Mouse (Mus musculus): ENCODE measurements around the gene Hbb-bt. TPM values are rescaled to one million over a fixed set of nuclear protein-coding genes. Genes with fewer than 3 reads are reported as not detected.
"Not testable (repeated sequence)": the region's sequence is repeated elsewhere in the genome, so short reads cannot be mapped to it uniquely, and the experiment has no call there.

Hbb-bt gene
- polyA plus RNA-seq, 1 experiment from 2014 or later: 303 TPM

- Histone ChIP-seq H3K36me3 (replicated peaks) (no peaks in the 10 kb centered on the region), H3K4me1 (no peaks in the 10 kb centered on the region), H3K9me3 (no peaks in the 10 kb centered on the region), H3K4me3 (no peak overlapping the region), H3K27me3 (ENCODE audit: poor library complexity, severe bottlenecking) (no peaks in the 10 kb centered on the region), H3K27ac (no peak overlapping the region)
- 96% methylated on average over 3 of the region's 3 CpGs for WGBS
- no peak for DNase-seq (ENCODE audit: extremely low spot score, low spot score)
Measured at GRCm38 (mm10) chr7:103825536-103826254, 11.9 kb upstream of the Hbb-bt start.

DNA sequence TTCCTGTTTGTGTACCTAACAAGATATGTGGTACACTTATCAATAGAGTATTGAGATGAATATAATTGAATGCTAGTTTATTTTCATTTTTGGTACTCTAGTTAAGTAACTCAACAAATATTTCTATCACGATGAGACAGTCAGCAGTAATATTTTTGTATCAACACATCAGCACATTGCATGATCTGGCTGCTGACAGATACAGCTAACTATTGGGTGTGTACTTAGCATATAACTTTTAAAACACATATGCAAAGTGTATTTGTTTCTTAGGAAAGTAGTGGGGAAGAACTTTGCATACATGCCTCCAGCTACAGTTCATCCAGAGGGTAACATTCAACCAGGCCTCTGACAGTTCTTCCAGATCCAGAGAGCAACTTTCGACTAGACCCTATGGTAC, 10.8 kb upstream of the Hbb-bt start:
- Histone ChIP-seq H3K9me3 (no peaks in the 10 kb centered on the region), H3K4me3 (no peak overlapping the region), H3K27ac (no peak overlapping the region), H3K36me3 (replicated peaks) (no peaks in the 10 kb centered on the region), H3K27me3 (ENCODE audit: poor library complexity, severe bottlenecking) (no peaks in the 10 kb centered on the region), H3K4me1 (no peaks in the 10 kb centered on the region)
- no peak for DNase-seq (ENCODE audit: extremely low spot score, low spot score)
- WGBS: 88% methylated on average over 2 of the region's 2 CpGs

DNA sequence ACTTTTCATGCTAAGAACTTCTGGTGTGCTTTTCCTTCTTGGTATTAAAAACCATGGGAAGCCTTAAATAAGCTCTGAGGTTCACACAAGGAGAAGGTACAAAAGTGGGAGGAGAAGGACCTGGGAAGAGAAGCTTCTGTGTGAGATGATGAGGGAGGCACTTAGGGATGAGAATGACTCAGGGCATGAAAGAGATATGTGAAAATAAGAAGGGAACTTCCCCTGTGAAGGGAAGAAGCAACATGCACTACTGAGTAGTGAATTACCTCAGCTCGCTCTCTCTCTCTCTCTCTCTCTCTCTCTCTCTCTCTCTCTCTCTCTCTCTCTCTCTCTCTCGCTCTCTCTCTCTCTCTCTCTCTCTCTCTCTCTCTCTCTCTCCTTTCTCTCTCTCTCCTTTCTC, 1.3 kb upstream of the Hbb-bt start:
- H3K27ac ChIP-seq; DNase-seq (ENCODE audit: extremely low spot score, low spot score); H3K27me3 ChIP-seq (ENCODE audit: poor library complexity, severe bottlenecking); H3K4me3 ChIP-seq; H3K4me1 ChIP-seq; H3K36me3 ChIP-seq (replicated peaks); H3K9me3 ChIP-seq: not testable (repeated sequence)
- WGBS: 100% methylated on average over 1 of the region's 2 CpGs

DNA sequence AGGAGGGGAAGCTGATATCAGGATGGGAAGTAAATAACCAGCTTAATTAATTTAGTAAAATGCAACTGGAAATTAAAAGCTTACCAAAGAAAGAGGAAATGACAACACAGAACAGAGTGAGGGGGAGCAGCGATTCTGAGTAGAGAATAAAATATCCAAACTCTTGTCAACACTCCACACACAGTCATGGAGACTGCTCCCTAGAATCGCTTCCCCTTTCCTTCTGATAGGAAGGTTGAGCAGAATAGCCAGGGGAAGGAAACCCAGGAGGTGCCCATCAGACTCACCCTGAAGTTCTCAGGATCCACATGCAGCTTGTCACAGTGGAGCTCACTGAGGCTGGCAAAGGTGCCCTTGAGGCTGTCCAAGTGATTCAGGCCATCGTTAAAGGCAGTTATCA, 644 bp downstream of the Hbb-bt start:
- H3K9me3 ChIP-seq; H3K4me1 ChIP-seq; H3K27ac ChIP-seq; H3K27me3 ChIP-seq (ENCODE audit: poor library complexity, severe bottlenecking); DNase-seq (ENCODE audit: extremely low spot score, low spot score); H3K36me3 ChIP-seq (replicated peaks); H3K4me3 ChIP-seq: not testable (repeated sequence)
- no CpG with 5 or more reads among the region's 3 CpGs for WGBS

- WGBS: 91% methylated on average over 1 of the region's 1 CpGs
- no peaks in the 10 kb centered on the region for H3K27me3 ChIP-seq (ENCODE audit: poor library complexity, severe bottlenecking)
- no peaks in the 10 kb centered on the region for H3K9me3 ChIP-seq
- no peaks in the 10 kb centered on the region for H3K4me1 ChIP-seq
- no peak overlapping the region for H3K27ac ChIP-seq
- no peak for DNase-seq (ENCODE audit: extremely low spot score, low spot score)
- no peaks in the 10 kb centered on the region for H3K36me3 ChIP-seq (replicated peaks)
- H3K4me3 ChIP-seq: no peak overlapping the region
Measured at GRCm38 (mm10) chr7:103812174-103812573, 1.6 kb downstream of the Hbb-bt start.

DNA sequence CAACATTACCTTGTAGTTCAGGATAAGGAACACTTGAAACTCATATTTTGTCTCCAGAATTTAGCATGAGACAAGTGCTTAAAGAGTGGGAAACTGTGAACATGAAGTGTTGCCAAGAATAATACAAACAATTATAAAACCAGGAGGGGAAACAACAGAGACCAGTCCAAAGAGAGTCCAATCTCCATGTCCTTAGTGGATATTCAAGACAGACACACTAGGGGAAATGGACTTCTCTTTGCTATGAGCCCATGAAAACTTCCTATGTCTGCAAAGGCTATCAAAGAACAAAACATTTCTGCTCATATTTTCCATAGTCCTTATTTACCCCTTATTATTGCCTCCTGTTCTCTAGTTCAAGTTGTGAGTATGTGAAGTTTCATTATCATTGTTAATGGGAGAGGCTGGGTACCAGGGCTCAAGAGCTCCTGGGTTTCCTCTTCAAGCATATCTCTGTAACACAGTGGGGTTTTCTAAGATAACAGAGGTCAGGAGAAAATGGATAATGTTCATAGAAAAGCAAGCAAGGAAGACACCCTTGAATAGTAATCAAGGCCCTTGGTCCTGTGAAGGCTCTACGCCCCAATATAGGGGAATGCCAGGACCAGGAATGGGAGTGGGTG, 2.5 kb downstream of the Hbb-bt start:
- DNase-seq (ENCODE audit: extremely low spot score, low spot score): no peak
- Histone ChIP-seq H3K9me3 (no peaks in the 10 kb centered on the region), H3K4me1 (no peaks in the 10 kb centered on the region), H3K27ac (no peak overlapping the region), H3K4me3 (no peak overlapping the region), H3K36me3 (replicated peaks) (no peaks in the 10 kb centered on the region), H3K27me3 (ENCODE audit: poor library complexity, severe bottlenecking) (no peaks in the 10 kb centered on the region)
- WGBS: 87% methylated on average over 1 of the region's 1 CpGs

DNA sequence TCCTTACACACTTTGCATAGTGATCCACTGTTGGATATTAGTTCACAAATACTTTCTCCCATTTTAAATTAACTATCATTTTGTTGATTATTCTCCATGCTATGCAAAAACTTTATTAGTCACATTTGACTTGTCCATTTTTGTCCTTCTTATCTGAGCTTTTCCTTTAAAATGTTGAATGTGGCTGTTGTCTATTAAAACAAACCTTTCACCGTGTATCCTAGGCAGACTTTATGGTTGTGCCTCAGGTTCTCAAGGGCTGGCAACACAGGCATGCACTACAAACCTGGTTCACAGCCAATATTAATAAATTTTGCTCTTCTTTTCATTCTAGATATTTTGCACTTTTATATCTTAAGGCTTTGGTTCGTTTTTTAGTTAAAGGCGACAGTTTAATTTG, 3.0 kb downstream of the Hbb-bt start:
- WGBS: 81% methylated on average over 3 of the region's 3 CpGs

GRCm38 (mm10) chr7:103810296-103810695, 3.5 kb downstream of the Hbb-bt start:
- DNase-seq (ENCODE audit: extremely low spot score, low spot score): no peak
- Histone ChIP-seq H3K36me3 (replicated peaks) (no peaks in the 10 kb centered on the region), H3K4me3 (no peak overlapping the region), H3K27me3 (ENCODE audit: poor library complexity, severe bottlenecking) (no peaks in the 10 kb centered on the region), H3K4me1 (no peaks in the 10 kb centered on the region), H3K9me3 (no peaks in the 10 kb centered on the region), H3K27ac (no peak overlapping the region)
- WGBS: 89% methylated on average over 1 of the region's 1 CpGs

More for the DNA sequence above, 3.0 kb downstream of the Hbb-bt start:
- Histone ChIP-seq H3K9me3 (no peaks in the 10 kb centered on the region), H3K27me3 (ENCODE audit: poor library complexity, severe bottlenecking) (no peaks in the 10 kb centered on the region), H3K27ac (no peak overlapping the region), H3K4me1 (no peaks in the 10 kb centered on the region), H3K36me3 (replicated peaks) (no peaks in the 10 kb centered on the region), H3K4me3 (no peak overlapping the region)
- no peak for DNase-seq (ENCODE audit: extremely low spot score, low spot score)

DNA sequence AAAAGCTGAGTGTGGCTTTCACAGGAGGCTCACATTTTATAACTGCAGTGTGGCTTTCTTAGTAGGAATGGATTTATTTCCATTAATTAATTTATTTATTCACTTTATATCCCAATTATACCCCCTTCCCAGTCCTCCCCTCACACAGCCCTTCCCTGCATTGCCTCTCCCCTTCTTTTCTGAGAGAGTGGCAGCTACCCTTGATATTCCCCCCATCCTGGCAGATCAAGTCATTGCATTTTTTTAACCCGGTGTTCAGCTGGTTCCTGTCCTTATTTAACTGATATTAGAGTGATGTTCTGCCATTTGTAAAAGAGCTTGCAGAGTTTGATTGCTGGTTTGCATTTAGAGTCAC, 4.0 kb downstream of the Hbb-bt start:
- Histone ChIP-seq H3K36me3 (replicated peaks) (no peaks in the 10 kb centered on the region), H3K4me1 (no peaks in the 10 kb centered on the region), H3K9me3 (no peaks in the 10 kb centered on the region), H3K4me3 (no peak overlapping the region), H3K27me3 (ENCODE audit: poor library complexity, severe bottlenecking) (no peaks in the 10 kb centered on the region), H3K27ac (no peak overlapping the region)
- WGBS: 79% methylated on average over 1 of the region's 1 CpGs
- DNase-seq (ENCODE audit: extremely low spot score, low spot score): no peak

- 81% methylated on average over 5 of the region's 5 CpGs for WGBS
- no peak for DNase-seq (ENCODE audit: extremely low spot score, low spot score)
- no peaks in the 10 kb centered on the region for H3K9me3 ChIP-seq
- no peaks in the 10 kb centered on the region for H3K27me3 ChIP-seq (ENCODE audit: poor library complexity, severe bottlenecking)
- H3K27ac ChIP-seq: no peak overlapping the region
- no peak overlapping the region for H3K4me3 ChIP-seq
- H3K4me1 ChIP-seq: no peaks in the 10 kb centered on the region
- no peaks in the 10 kb centered on the region for H3K36me3 ChIP-seq (replicated peaks)
Measured at GRCm38 (mm10) chr7:103808971-103809800, 4.6 kb downstream of the Hbb-bt start.

DNA sequence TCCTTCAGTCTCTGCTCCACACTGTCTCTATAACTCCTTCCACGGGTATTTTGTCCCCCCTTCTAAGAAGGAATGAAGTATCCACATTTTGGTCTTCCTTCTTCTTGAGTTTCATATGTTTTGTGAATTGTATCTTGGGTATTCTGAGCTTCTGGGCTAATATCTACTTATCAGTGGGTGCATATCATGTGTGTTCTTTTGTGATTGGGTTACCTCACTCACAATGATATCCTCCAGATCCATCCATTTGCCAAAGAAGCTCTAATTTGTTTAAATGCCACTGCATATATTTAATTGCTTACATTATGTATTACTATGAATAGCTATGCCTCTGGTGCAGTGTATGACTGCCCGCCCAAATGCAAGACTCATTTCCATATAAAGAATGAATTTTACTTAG, 5.7 kb downstream of the Hbb-bt start:
- not testable (repeated sequence) for H3K9me3 ChIP-seq; H3K27ac ChIP-seq; DNase-seq (ENCODE audit: extremely low spot score, low spot score); H3K36me3 ChIP-seq (replicated peaks); H3K4me1 ChIP-seq; H3K27me3 ChIP-seq (ENCODE audit: poor library complexity, severe bottlenecking); H3K4me3 ChIP-seq
- WGBS: 80% methylated on average over 2 of the region's 2 CpGs

DNA sequence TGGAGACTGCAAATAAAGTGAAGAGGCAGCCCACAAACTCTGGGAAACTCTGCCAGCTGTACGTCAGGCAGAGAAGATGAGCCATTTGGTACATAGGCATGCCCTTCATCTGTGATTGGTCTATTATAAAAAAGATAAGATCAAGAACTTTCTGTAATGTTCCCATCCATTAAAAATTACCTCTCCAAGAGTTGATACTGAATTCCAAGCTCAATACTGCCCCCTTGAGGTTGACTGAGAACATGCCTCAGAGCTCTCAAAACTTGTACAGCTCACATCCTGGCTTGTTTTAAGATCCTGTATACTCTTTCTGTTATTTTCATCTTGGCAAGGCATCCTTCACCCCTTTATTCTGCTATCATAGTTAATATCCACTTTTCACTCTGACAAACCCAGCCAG, 6.9 kb downstream of the Hbb-bt start:
- 79% methylated on average over 1 of the region's 1 CpGs for WGBS
- Histone ChIP-seq H3K36me3 (replicated peaks) (no peaks in the 10 kb centered on the region), H3K27me3 (ENCODE audit: poor library complexity, severe bottlenecking) (no peaks in the 10 kb centered on the region), H3K4me1 (no peaks in the 10 kb centered on the region), H3K27ac (no peak overlapping the region), H3K4me3 (no peak overlapping the region), H3K9me3 (no peaks in the 10 kb centered on the region)
- DNase-seq (ENCODE audit: extremely low spot score, low spot score): peak; percentile 20
